ENCODE assay signal across 27 mouse cellular contexts in genomic region chr13:119326877-119327625, GRCm38 (mm10).
DNase-seq lines count a peak whose midpoint lies in the region; ATAC-seq and TF ChIP-seq lines count a peak whose summit lies in the region.
"Had no signal": no experiment of that assay in that cellular context is flagged by ENCODE, and none has a peak within 500 bp of the region (broad histone marks: within the 10 kb centered on the region; RNA-seq: fewer than 3 reads in every experiment).

No protein-coding gene starts in this region.

- H3K4me2 ChIP-seq in lung, embryonic 16.5 days (ENCODE audit: low read depth, low read length): no peak overlapping the region
- no peak overlapping the region for H3K4me2 ChIP-seq in lung, postnatal 0 days (replicated peaks; ENCODE audit: low read depth, low read length)
- H3K4me2 ChIP-seq: embryonic facial prominence, embryonic 15.5 days; forebrain, embryonic 12.5 days; heart, embryonic 15.5 days; hindbrain, embryonic 12.5 days; intestine, embryonic 15.5 days; limb, embryonic 15.5 days; midbrain, embryonic 11.5 days; neural tube, embryonic 13.5 days had no signal

- H3K36me3 ChIP-seq in lung, embryonic 16.5 days (ENCODE audit: control insufficient read depth, insufficient read depth, low read length): no peaks in the 10 kb centered on the region
- H3K36me3 ChIP-seq in lung, postnatal 0 days (ENCODE audit: insufficient read depth, low read length): no peaks in the 10 kb centered on the region
- no peaks in the 10 kb centered on the region for H3K36me3 ChIP-seq in macrophage (ENCODE audit: inconsistent target)
- H3K36me3 ChIP-seq: embryonic facial prominence, embryonic 15.5 days; forebrain, embryonic 12.5 days; heart, embryonic 15.5 days; hindbrain, embryonic 12.5 days; intestine, embryonic 15.5 days; limb, embryonic 10.5 days; limb, embryonic 15.5 days; neural tube, embryonic 13.5 days had no signal

- ATAC-seq in lung, embryonic 16.5 days (ENCODE audit: low read depth): 0 out of 2 replicates have a peak, but pooled peaks have one; percentile 47
- peak; percentile 66 for ATAC-seq in lung, postnatal 0 days
- ATAC-seq: activated CD4-positive, CD25-positive, alpha-beta regulatory T cell, adult 4 months; hindbrain, postnatal 0 days; intestine, embryonic 15.5 days; midbrain, embryonic 16.5 days had no signal

- H3K27ac ChIP-seq in lung, embryonic 16.5 days (ENCODE audit: low read length): no peak overlapping the region
- H3K27ac ChIP-seq in lung, postnatal 0 days (ENCODE audit: low read length): peak overlapping the region; percentile 20; the same call in 1 of the 2 replicates
- H3K27ac ChIP-seq in macrophage: peak overlapping the region; percentile 28
- H3K27ac ChIP-seq: embryonic facial prominence, embryonic 15.5 days; forebrain, embryonic 12.5 days; heart, embryonic 15.5 days; hindbrain, embryonic 12.5 days; hindbrain, postnatal 0 days; intestine, embryonic 15.5 days; limb, embryonic 10.5 days; limb, embryonic 15.5 days; neural tube, embryonic 13.5 days had no signal

- 63% methylated on average over 5 of the region's 5 CpGs for WGBS in lung, embryonic 16.5 days
- 67% methylated on average over 5 of the region's 5 CpGs for WGBS in lung, adult 2 months
- 59% methylated on average over 5 of the region's 5 CpGs for WGBS in lung, postnatal 0 days
- 40% methylated on average over 4 of the region's 5 CpGs for WGBS in macrophage (ENCODE audit: missing documents)

- no peak for TF ChIP-seq POLR2A in lung, adult 2 months (IDR thresholded peaks at IDR 0.05; ENCODE audit: borderline replicate concordance, extremely low read depth, low read depth, low read length)

- H3K27me3 ChIP-seq in lung, embryonic 16.5 days (ENCODE audit: control insufficient read depth, insufficient read depth, low read depth, low read length): no peaks in the 10 kb centered on the region
- no peaks in the 10 kb centered on the region for H3K27me3 ChIP-seq in lung, postnatal 0 days (replicated peaks; ENCODE audit: insufficient read depth, low read length)
- H3K27me3 ChIP-seq: embryonic facial prominence, embryonic 15.5 days; forebrain, embryonic 12.5 days; heart, embryonic 15.5 days; hindbrain, embryonic 12.5 days; intestine, embryonic 15.5 days; limb, embryonic 15.5 days; neural tube, embryonic 13.5 days had no signal

- no peaks in the 10 kb centered on the region for H3K4me1 ChIP-seq in lung, embryonic 16.5 days (replicated peaks; ENCODE audit: control insufficient read depth, insufficient read depth, low read length)
- H3K4me1 ChIP-seq in lung, adult 2 months (ENCODE audit: control insufficient read depth, insufficient read depth, low read length): no peaks in the 10 kb centered on the region
- no peaks in the 10 kb centered on the region for H3K4me1 ChIP-seq in lung, postnatal 0 days (ENCODE audit: insufficient read depth, low read depth, low read length)
- H3K4me1 ChIP-seq: embryonic facial prominence, embryonic 15.5 days; forebrain, embryonic 12.5 days; heart, embryonic 15.5 days; hindbrain, embryonic 12.5 days; intestine, embryonic 15.5 days; limb, embryonic 10.5 days; limb, embryonic 15.5 days; neural tube, embryonic 13.5 days had no signal

- H3K79me2 ChIP-seq in macrophage (ENCODE audit: inconsistent target): no peaks in the 10 kb centered on the region

- no peak for TF ChIP-seq CTCF in lung, adult 2 months (IDR thresholded peaks at IDR 0.05; ENCODE audit: insufficient read depth, low read length)
- TF ChIP-seq CTCF in lung, postnatal 0 days (IDR thresholded peaks at IDR 0.05): no peak

- no peak overlapping the region for H3K4me3 ChIP-seq in lung, embryonic 16.5 days (ENCODE audit: low read length)
- no peak overlapping the region for H3K4me3 ChIP-seq in lung, adult 2 months (replicated peaks; ENCODE audit: extremely low read depth, low read depth, low read length)
- H3K4me3 ChIP-seq in lung, postnatal 0 days (ENCODE audit: low read depth, low read length): no peak overlapping the region
- no peak overlapping the region for H3K4me3 ChIP-seq in macrophage (ENCODE audit: inconsistent target)
- H3K4me3 ChIP-seq: embryonic facial prominence, embryonic 15.5 days; forebrain, embryonic 12.5 days; heart, embryonic 15.5 days; hindbrain, embryonic 12.5 days; intestine, embryonic 15.5 days; limb, embryonic 10.5 days; limb, embryonic 15.5 days; myocyte; neural tube, embryonic 13.5 days had no signal

- peak; percentile 57 for TF ChIP-seq EP300 in lung, postnatal 0 days (IDR thresholded peaks at IDR 0.05)

- no peak for DNase-seq in lung, adult 2 months
- peak; percentile 57 for DNase-seq in lung, postnatal 0 days (ENCODE audit: low spot score)
- DNase-seq in adrenal gland, adult 8-10 months: no peak
- no peak for DNase-seq in testis, postnatal 10 days (ENCODE audit: low spot score)
- DNase-seq in layer of hippocampus, postnatal 25 days (ENCODE audit: extremely low spot score in 1 of 2, low spot score in 1 of 2): no peak
- DNase-seq: adrenal gland, adult 2 months; B cell, adult 2 months; cerebellum, adult 9-10 months; gastrocnemius, postnatal 10 days; kidney, adult 2 months; kidney, postnatal 36 days; thymus, postnatal 4 days had no signal

- H3K9ac ChIP-seq in lung, embryonic 16.5 days (ENCODE audit: low read length): no peak overlapping the region
- no peak overlapping the region for H3K9ac ChIP-seq in lung, postnatal 0 days (replicated peaks; ENCODE audit: low read depth)
- H3K9ac ChIP-seq: embryonic facial prominence, embryonic 15.5 days; forebrain, embryonic 12.5 days; heart, embryonic 15.5 days; hindbrain, embryonic 12.5 days; intestine, embryonic 15.5 days; limb, embryonic 15.5 days; neural tube, embryonic 13.5 days had no signal

- H3K9me3 ChIP-seq in lung, embryonic 16.5 days (ENCODE audit: control insufficient read depth, low read length): no peaks in the 10 kb centered on the region
- H3K9me3 ChIP-seq in lung, postnatal 0 days (ENCODE audit: low read length): no peaks in the 10 kb centered on the region
- H3K9me3 ChIP-seq: embryonic facial prominence, embryonic 15.5 days; forebrain, embryonic 12.5 days; heart, embryonic 15.5 days; hindbrain, embryonic 12.5 days; intestine, embryonic 15.5 days; limb, embryonic 10.5 days; limb, embryonic 15.5 days; neural tube, embryonic 13.5 days had no signal
